Mouse (Mus musculus): ENCODE results near the gene Tent2. TPM values are rescaled to one million over a fixed set of nuclear protein-coding genes. Genes with fewer than 3 reads are reported as not detected.

The Tent2 gene
- polyA plus RNA-seq, 1 experiment from 2014 or later, result 37.4 TPM

DNA sequence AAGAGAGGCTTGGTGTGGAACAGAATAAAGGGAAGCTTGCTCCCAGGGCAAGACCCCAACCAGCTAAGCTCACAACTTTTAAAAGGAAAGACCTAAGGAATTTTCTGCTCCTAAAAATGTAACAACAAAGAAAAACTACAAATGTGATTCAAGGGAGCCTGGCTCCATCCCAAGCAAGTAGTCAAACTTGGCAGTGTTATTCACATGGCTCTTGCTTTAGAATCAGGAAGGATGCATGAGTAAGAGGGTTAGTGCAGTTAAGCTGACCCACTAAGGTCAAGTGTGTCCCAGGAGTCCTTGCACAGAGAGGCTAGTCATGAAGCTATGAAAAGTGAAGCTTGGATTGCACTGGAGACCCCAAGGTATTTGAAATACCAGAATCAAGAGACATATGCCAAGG lies 29.7 kb downstream of the Tent2 start:
- peaks cover 19% of the 10 kb centered on the region for H3K36me3 ChIP-seq (ENCODE audit: control insufficient read depth, insufficient read depth)
- no peak for ATAC-seq (replicated peaks; ENCODE audit: extremely low read depth, insufficient read depth, low FRiP score)
- no peak overlapping the region for H3K9ac ChIP-seq (ENCODE audit: low read length)
- no peaks in the 10 kb centered on the region for H3K4me1 ChIP-seq (ENCODE audit: control insufficient read depth, insufficient read depth, low read length)
- no peaks in the 10 kb centered on the region for H3K9me3 ChIP-seq (replicated peaks; ENCODE audit: control insufficient read depth, low read length)
- H3K27me3 ChIP-seq (ENCODE audit: control insufficient read depth, insufficient read depth, low read length), result no peaks in the 10 kb centered on the region
- no peak overlapping the region for H3K27ac ChIP-seq (ENCODE audit: low read length)
- no peak overlapping the region for H3K4me3 ChIP-seq (ENCODE audit: low read length)
- no peak overlapping the region for H3K4me2 ChIP-seq (ENCODE audit: low read depth, low read length)

GRCm38 (mm10) chr13:93158261-93158660 lies 33.9 kb downstream of the Tent2 start:
- Histone ChIP-seq H3K36me3 (ENCODE audit: control insufficient read depth, insufficient read depth) (peaks cover 14% of the 10 kb centered on the region), H3K4me1 (ENCODE audit: control insufficient read depth, insufficient read depth, low read length) (no peaks in the 10 kb centered on the region), H3K9ac (ENCODE audit: low read length) (no peak overlapping the region), H3K27ac (ENCODE audit: low read length) (no peak overlapping the region), H3K27me3 (ENCODE audit: control insufficient read depth, insufficient read depth, low read length) (no peaks in the 10 kb centered on the region), H3K9me3 (replicated peaks; ENCODE audit: control insufficient read depth, low read length) (no peaks in the 10 kb centered on the region), H3K4me2 (ENCODE audit: low read depth, low read length) (no peak overlapping the region), H3K4me3 (ENCODE audit: low read length) (no peak overlapping the region)
- 84% methylated on average over 6 of the region's 6 CpGs for WGBS
- ATAC-seq (replicated peaks; ENCODE audit: extremely low read depth, insufficient read depth, low FRiP score), result no peak

DNA sequence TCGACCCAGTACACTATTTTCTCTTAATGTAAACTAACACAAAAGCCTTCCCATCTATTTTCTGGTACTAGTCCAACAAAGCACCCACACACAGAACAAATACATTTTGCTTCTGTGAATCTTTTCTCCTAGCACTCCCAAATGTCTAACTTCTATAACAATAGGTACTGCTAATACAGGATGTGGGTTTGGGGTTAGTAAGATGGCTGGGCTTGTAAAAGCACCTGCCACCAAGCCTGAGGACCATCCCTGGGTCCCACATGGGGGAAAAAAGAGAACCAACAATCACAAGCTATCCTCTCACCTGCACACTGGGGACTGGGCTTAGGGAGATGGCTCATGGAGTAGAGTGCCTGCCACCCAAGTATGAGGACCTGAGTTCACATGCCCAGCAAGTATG lies 38.9 kb downstream of the Tent2 start:
- 98% methylated on average over 1 of the region's 1 CpGs for WGBS
- no peak for ATAC-seq (replicated peaks; ENCODE audit: extremely low read depth, insufficient read depth, low FRiP score)
- H3K36me3 ChIP-seq (ENCODE audit: control insufficient read depth, insufficient read depth), result peaks cover 19% of the 10 kb centered on the region

GRCm38 (mm10) chr13:93144336-93145167 lies 47.6 kb downstream of the Tent2 start, which contains the start of gene Cmya5:
Gene Cmya5 (minus strand): TSS chr13:93144724.
- Histone ChIP-seq H3K4me2 (ENCODE audit: low read depth, low read length) (peak within 1 kb of the TSS; percentile 81), H3K36me3 (ENCODE audit: control insufficient read depth, insufficient read depth) (peaks cover 6% of the 10 kb centered on the region), H3K27ac (ENCODE audit: low read length) (peak within 1 kb of the TSS; percentile 95), H3K27me3 (ENCODE audit: control insufficient read depth, insufficient read depth, low read length) (no peaks in the 10 kb centered on the region), H3K9ac (ENCODE audit: low read length) (peak within 1 kb of the TSS; percentile 82), H3K4me3 (ENCODE audit: low read length) (peak within 1 kb of the TSS; percentile 75), H3K9me3 (replicated peaks; ENCODE audit: control insufficient read depth, low read length) (no peaks in the 10 kb centered on the region), H3K4me1 (ENCODE audit: control insufficient read depth, insufficient read depth, low read length) (peaks cover 17% of the 10 kb centered on the region)
- WGBS, result 4% methylated on average over 43 of the region's 45 CpGs
- peak; percentile 93 for ATAC-seq (replicated peaks; ENCODE audit: extremely low read depth, insufficient read depth, low FRiP score)

More for the DNA sequence above, 38.9 kb downstream of the Tent2 start:
- no peak overlapping the region for H3K9ac ChIP-seq (ENCODE audit: low read length)
- H3K4me2 ChIP-seq (ENCODE audit: low read depth, low read length), result no peak overlapping the region
- no peaks in the 10 kb centered on the region for H3K9me3 ChIP-seq (replicated peaks; ENCODE audit: control insufficient read depth, low read length)
- H3K4me1 ChIP-seq (ENCODE audit: control insufficient read depth, insufficient read depth, low read length), result no peaks in the 10 kb centered on the region
- no peaks in the 10 kb centered on the region for H3K27me3 ChIP-seq (ENCODE audit: control insufficient read depth, insufficient read depth, low read length)
- H3K27ac ChIP-seq (ENCODE audit: low read length), result no peak overlapping the region
- H3K4me3 ChIP-seq (ENCODE audit: low read length), result no peak overlapping the region

DNA sequence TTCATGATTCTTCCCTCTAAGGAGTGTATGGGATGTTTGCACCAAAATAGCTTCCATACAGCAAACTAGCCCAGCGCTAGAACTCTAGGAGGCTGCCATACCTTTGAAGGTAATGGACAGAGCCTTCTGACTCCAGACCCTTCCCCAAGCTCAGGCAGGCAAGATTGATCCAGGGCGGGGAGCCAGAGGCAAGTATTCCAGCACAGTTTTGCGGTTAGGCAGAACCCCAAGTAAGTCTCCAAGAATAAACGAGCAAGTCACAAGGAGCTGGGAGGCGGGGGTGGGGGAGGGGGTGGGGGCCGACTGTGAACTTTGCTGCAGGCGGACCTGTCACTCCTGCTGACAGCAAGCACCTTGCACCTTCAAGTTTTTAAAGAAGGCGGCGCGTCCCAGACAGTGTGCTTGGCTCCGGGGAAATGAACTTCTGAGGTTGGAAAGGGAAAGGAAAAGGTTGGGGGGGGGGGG lies 48.3 kb downstream of the Tent2 start:
- Histone ChIP-seq H3K4me2 (ENCODE audit: low read depth, low read length) (peak overlapping the region; percentile 81), H3K9ac (ENCODE audit: low read length) (peak overlapping the region; percentile 82), H3K4me1 (ENCODE audit: control insufficient read depth, insufficient read depth, low read length) (peaks cover 17% of the 10 kb centered on the region), H3K27ac (ENCODE audit: low read length) (peak overlapping the region; percentile 95), H3K4me3 (ENCODE audit: low read length) (peak overlapping the region; percentile 75), H3K9me3 (replicated peaks; ENCODE audit: control insufficient read depth, low read length) (no peaks in the 10 kb centered on the region), H3K36me3 (ENCODE audit: control insufficient read depth, insufficient read depth) (peaks cover 4% of the 10 kb centered on the region), H3K27me3 (ENCODE audit: control insufficient read depth, insufficient read depth, low read length) (no peaks in the 10 kb centered on the region)
- WGBS, result 14% methylated on average over 11 of the region's 11 CpGs
- 0 out of 2 replicates have a peak, but pooled peaks have one; percentile 15 for ATAC-seq (replicated peaks; ENCODE audit: extremely low read depth, insufficient read depth, low FRiP score)

DNA sequence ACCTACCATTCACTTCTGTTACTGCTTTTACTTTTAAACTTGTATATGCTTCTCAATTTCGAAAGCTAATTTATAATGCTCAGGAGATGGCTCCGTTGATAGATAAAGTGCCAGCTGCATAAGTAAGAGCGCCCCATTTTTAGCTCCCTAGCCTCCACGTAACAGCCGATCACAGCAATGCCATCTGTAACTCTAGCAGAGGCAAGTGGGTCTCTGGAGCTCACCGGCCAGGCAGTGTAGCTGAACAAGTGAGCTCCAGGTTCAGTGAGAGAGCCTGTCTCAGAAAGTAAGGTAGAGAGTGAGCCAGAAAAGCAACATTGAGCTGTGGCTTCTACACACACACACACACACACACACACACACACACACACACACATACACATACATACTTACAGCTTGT lies 51.0 kb downstream of the Tent2 start:
- Histone ChIP-seq H3K27me3 (ENCODE audit: control insufficient read depth, insufficient read depth, low read length) (no peaks in the 10 kb centered on the region), H3K9me3 (replicated peaks; ENCODE audit: control insufficient read depth, low read length) (no peaks in the 10 kb centered on the region), H3K4me2 (ENCODE audit: low read depth, low read length) (no peak overlapping the region), H3K9ac (ENCODE audit: low read length) (no peak overlapping the region), H3K27ac (ENCODE audit: low read length) (no peak overlapping the region), H3K4me1 (ENCODE audit: control insufficient read depth, insufficient read depth, low read length) (peaks cover 40% of the 10 kb centered on the region), H3K4me3 (ENCODE audit: low read length) (no peak overlapping the region), H3K36me3 (ENCODE audit: control insufficient read depth, insufficient read depth) (no peaks in the 10 kb centered on the region; the same call in 1 of the 2 replicates)
- WGBS, result 89% methylated on average over 6 of the region's 6 CpGs
- no peak for ATAC-seq (replicated peaks; ENCODE audit: extremely low read depth, insufficient read depth, low FRiP score)

DNA sequence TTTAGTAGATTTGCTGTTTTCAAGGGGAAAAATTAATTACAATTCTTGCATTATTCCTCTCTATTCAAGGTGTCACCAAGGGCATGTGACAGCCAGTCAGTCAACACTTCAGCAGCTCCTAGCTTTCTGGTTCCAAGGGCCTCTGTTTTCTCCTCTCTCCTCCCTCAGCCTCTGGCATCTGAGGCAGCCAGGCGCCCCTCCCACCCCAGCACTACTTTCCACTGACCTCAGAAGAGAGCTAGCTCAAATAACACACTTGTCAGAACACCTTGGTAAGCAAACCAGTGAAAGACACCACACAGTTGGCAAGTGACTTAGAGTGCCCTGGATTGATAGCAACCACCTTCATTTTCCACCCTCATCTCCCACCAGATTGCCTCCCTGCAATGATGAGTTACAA lies 54.1 kb downstream of the Tent2 start:
- no peaks in the 10 kb centered on the region for H3K27me3 ChIP-seq (ENCODE audit: control insufficient read depth, insufficient read depth, low read length)
- ATAC-seq (replicated peaks; ENCODE audit: extremely low read depth, insufficient read depth, low FRiP score), result peak; percentile 74
- no peak overlapping the region for H3K9ac ChIP-seq (ENCODE audit: low read length)
- H3K9me3 ChIP-seq (replicated peaks; ENCODE audit: control insufficient read depth, low read length), result no peaks in the 10 kb centered on the region
- H3K27ac ChIP-seq (ENCODE audit: low read length), result peak overlapping the region; percentile 80
- 42% methylated on average over 1 of the region's 1 CpGs for WGBS
- H3K36me3 ChIP-seq (ENCODE audit: control insufficient read depth, insufficient read depth), result peaks cover 2% of the 10 kb centered on the region; the same call in 1 of the 2 replicates
- H3K4me2 ChIP-seq (ENCODE audit: low read depth, low read length), result peak overlapping the region; percentile 31; the same call in 1 of the 2 replicates
- H3K4me3 ChIP-seq (ENCODE audit: low read length), result no peak overlapping the region
- peaks cover 36% of the 10 kb centered on the region for H3K4me1 ChIP-seq (ENCODE audit: control insufficient read depth, insufficient read depth, low read length)

DNA sequence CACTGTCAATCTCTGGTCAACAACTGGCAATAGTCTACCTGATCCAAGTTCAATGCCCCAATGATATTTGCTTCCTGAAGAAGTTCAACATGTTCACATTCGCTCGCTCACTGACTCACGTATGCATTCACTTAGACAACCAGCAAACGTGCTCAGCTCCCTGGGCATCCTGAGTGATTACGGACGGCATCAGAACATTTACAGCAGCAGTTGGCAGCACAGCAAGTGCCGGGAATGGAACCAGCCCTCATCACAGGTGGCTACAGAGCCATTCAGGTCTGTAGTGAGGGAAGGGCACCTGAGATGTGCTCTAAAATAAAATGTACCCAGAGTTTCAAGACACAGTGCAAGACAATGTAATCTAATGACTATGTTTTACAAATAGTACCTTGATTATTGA lies 55.1 kb downstream of the Tent2 start:
- Histone ChIP-seq H3K27me3 (ENCODE audit: control insufficient read depth, insufficient read depth, low read length) (no peaks in the 10 kb centered on the region), H3K36me3 (ENCODE audit: control insufficient read depth, insufficient read depth) (0 out of 2 replicates have a peak, but pooled peaks cover 2% of the 10 kb centered on the region), H3K4me3 (ENCODE audit: low read length) (no peak overlapping the region), H3K4me2 (ENCODE audit: low read depth, low read length) (no peak overlapping the region), H3K27ac (ENCODE audit: low read length) (peak overlapping the region; percentile 46; the same call in 1 of the 2 replicates), H3K9me3 (replicated peaks; ENCODE audit: control insufficient read depth, low read length) (no peaks in the 10 kb centered on the region), H3K9ac (ENCODE audit: low read length) (no peak overlapping the region), H3K4me1 (ENCODE audit: control insufficient read depth, insufficient read depth, low read length) (peaks cover 28% of the 10 kb centered on the region)
- ATAC-seq (replicated peaks; ENCODE audit: extremely low read depth, insufficient read depth, low FRiP score), result no peak
- 72% methylated on average over 7 of the region's 7 CpGs for WGBS

DNA sequence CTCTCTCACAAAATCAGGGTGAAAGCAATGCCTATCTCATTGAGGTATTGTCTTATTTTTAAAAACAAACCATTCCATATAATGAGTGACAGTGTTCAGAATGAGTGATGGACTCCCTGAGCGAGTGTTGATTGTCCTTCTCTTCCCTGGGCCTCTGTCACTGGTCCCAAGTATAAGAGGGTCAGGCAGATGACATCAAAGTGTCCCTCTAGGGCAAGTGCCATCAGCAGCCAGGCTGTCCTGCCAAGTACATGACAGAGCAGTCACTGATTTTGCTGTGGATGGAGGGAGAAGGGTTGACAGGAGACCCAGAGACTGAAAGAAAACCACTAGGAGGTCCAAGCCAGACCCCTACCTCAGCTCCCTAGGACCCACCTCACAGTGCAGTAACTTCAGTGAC lies 55.9 kb downstream of the Tent2 start:
- no peak overlapping the region for H3K27ac ChIP-seq (ENCODE audit: low read length)
- no peaks in the 10 kb centered on the region for H3K27me3 ChIP-seq (ENCODE audit: control insufficient read depth, insufficient read depth, low read length)
- 0 out of 2 replicates have a peak, but pooled peaks cover 2% of the 10 kb centered on the region for H3K36me3 ChIP-seq (ENCODE audit: control insufficient read depth, insufficient read depth)
- no peak overlapping the region for H3K4me3 ChIP-seq (ENCODE audit: low read length)
- WGBS, result 86% methylated on average over 1 of the region's 1 CpGs
- no peaks in the 10 kb centered on the region for H3K9me3 ChIP-seq (replicated peaks; ENCODE audit: control insufficient read depth, low read length)
- H3K4me1 ChIP-seq (ENCODE audit: control insufficient read depth, insufficient read depth, low read length), result peaks cover 25% of the 10 kb centered on the region
- no peak overlapping the region for H3K4me2 ChIP-seq (ENCODE audit: low read depth, low read length)
- H3K9ac ChIP-seq (ENCODE audit: low read length), result no peak overlapping the region
- ATAC-seq (replicated peaks; ENCODE audit: extremely low read depth, insufficient read depth, low FRiP score), result no peak
